Mouse (Mus musculus) left cerebral cortex, adult 18-20 months (tissue): ENCODE measurements around the gene Sertad3. TPM values are rescaled to one million over a fixed set of nuclear protein-coding genes. Genes with fewer than 3 reads are reported as not detected.
"Not testable (repeated sequence)": the region's sequence is repeated elsewhere in the genome, so short reads cannot be mapped to it uniquely, and the experiment has no call there.

Experiments used
- DNase-seq, 2 experiments: peaks; one replicate each; pipeline ENCODE4 v3.0.0; 2021 to 2022; ENCODE audit warnings: low spot score in 2 of 2, mixed read lengths in 1 of 2
- total RNA-seq, 2 experiments: library from RNA; stranded (reverse); gene quantifications; 2 replicates each; pipeline ENCODE4 v1.2.3; 2021

Gene Sertad3
- total RNA-seq, 2 experiments from 2014 or later, result 3.5 to 3.9 TPM

DNA sequence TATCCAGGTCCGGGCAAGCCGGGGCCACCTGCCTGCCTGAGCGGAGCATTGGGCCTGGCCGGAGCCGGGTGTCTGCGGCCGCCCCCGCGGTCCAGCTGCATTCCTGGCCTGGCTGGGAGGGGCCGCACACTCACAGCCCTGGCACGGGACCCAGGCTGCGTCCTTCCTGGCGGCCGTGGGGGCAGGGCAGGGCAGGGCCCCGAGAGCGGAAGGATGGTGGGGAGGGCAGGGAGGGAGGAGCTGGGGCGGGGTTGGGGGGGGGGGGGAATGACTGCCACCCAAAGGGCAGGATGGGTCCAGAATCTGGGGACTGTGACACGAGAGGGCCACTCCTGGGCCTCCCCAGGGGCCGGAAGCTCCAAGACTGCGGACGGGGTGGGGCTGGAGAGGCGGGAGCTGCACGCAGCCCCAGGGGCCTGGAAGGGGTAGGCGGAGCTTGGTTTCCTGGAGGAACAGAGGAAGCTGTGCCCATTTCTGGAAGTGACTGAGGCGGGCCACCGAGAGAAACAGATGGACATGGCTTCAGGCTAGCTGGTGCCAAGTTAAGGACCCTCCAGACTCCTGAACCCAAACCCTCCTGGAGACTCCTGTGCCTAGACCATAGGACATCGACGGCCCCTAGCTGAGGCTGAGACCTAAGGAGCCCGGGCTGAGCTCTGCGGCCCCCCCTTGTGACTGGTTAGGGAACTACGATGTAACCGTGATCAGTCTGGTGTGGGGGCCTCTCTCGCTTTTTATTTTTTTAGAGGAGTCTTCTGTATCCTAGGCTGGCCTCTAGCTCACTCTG, 17.2 kb downstream of the Sertad3 start:
- peak; percentile 79 to 83 for DNase-seq

DNA sequence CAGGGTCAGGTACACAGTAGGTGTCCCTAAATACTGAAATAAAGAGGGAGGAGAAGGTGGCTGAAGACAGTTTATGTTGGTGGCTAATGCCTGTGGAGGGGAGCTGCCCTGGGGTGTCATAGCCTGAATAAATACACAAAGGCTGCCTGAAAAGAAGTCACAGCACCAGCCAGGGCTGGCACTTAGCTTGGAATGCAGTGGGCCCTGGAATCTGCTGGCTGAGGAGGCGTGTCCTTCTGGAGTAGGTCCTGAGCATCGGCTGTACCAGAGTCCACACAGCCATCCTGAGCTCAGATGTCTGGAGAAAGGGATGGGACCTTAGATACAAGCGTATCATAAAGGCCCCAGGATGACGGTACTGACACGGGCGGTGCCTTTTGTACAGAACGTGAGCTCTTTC, 18.3 kb downstream of the Sertad3 start:
- no peak for DNase-seq

DNA sequence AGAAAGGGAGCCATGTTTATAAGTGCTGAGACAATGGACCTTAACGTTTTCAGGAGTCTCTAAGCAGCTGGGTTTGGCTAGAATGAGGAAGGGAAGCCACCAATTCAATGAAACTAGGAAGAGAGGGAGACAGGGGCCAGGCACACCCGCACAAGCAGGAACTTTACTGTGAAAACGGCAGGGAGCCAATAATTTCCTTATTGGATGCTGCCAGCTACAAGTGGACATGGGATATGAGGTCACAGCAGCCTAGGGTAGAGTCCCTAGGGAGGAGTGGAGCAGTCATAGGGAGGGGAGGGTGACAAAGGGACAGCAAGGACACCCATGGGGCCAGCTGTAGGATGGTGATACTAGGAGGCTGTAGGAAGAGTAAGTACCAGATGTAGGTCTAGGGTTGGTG, 19.5 kb downstream of the Sertad3 start:
- DNase-seq, result no peak

DNA sequence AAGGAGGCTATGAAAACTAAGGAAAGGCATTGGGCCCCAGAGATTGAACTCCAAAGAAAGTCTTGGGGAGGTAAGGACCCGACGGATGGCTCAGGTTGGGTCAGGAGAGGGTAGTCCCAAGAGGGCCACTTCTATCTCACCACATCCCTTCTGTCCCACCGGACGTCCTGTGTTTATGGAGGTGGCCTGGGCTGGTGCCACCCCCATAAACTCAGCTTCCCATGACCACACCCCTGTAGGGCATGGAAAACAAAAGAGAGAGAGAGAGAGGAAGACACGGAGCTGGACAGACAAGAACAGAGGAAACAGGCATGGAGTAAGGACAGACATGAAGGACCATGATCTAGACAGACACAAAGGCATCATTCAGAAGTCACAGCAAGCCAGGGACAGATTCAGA, 19.9 kb downstream of the Sertad3 start:
- DNase-seq, result no peak

DNA sequence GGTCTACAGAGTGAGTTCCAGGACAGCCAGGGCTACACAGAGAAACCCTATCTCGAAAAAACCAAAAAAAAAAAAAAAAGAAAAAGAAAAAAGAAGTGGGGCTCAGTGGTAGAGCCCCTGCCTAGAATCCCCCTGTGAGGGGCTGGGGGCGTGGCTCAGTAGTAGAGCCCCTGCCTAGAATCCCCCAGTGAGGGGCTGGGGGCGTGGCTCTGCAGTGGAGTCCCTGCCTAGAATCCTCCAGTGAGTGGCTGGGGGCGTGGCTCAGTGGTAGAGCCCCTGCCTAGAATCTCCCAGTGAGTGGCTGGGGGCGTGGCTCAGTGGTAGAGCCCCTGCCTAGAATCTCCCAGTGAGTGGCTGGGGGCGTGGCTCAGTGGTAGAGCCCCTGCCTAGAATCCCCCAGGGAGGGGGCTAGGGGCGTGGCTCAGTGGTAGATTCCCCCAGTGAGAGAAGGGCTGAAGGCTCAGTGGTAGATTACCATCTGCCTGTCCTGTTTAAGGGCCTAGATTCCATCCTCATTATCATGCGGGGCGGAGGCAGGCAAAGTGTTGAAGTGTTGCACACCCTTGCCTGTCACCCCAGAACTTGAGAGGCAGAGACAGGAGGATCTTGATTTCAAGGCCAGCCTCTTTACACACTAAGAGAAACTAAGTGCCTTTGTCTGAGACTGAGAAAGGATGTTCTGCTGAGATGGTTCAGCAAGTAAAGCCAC, 21.2 kb downstream of the Sertad3 start:
- not testable (repeated sequence) for DNase-seq

DNA sequence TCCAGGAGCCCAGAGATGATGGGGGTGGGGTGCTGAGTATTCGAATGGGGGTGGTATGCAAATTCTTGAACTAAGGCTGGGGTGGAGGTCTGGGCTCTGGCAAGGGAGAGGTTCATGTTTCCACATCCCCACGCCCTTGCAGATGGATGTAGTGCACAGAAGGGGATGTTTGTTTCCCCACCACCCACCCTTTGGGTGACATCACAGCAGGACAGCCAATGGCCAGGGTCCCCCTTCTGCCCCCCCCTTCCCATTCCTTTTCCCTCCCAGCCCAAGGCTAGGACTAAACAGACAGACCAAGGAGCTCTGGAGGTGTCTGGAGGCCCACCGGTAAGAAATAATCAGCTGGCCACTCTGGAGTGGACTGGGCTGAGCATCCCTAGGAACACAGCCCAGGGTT, 25.5 kb downstream of the Sertad3 start, which contains the start of gene Prx:
Gene Prx, plus strand, starts transcription at position 289 of the 400 bp plus-strand sequence.
- no peak for DNase-seq

DNA sequence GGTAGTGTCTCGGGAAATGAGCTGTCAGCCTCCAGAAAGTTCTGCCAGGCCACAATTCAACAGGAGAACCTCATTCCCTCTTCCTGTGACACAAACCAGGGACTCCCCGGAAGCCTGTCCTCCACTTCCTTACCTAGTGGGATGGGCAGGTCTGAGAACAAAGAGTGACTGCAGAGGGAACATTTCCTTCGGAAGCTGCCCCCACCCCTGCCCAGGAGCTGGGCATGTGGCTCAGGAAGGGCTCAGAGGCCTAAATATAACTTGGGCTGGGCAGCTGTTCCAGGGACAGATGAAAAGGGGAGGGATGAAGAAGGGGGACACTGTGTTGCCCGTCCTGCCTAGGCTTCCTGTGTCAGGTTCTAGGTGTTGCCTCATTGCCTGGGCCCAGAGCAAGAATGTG, 28.1 kb downstream of the Sertad3 start:
- no peak for DNase-seq

DNA sequence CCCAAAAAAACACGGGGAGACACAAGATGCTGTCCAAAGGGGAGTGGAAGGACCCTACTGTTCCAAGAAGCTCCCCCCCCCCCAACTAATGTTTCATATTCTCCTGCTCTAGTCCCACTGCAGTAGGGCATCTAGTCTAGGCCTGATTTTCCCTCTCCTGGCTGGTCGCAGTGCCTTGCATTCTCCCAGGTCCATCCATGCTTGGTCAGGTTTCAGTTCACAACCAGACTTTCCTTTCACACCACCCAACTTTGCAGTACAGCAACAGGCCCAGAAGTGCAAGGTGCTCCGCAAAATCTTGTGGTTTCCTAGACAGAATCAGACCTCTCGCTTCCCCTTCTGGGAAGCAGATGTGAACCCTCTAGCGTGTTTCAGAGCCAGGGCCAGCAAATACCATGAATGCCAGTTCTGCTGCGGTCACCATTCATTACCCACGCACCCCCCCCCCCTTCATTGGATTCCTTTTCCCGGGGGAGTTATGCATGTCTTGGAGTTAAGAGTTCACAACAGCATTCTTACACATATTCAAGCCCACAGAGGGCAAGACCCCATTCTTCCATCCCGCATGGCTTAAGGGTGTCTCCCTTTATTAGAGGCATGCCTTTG, 33.3 kb downstream of the Sertad3 start:
- DNase-seq, result no peak

DNA sequence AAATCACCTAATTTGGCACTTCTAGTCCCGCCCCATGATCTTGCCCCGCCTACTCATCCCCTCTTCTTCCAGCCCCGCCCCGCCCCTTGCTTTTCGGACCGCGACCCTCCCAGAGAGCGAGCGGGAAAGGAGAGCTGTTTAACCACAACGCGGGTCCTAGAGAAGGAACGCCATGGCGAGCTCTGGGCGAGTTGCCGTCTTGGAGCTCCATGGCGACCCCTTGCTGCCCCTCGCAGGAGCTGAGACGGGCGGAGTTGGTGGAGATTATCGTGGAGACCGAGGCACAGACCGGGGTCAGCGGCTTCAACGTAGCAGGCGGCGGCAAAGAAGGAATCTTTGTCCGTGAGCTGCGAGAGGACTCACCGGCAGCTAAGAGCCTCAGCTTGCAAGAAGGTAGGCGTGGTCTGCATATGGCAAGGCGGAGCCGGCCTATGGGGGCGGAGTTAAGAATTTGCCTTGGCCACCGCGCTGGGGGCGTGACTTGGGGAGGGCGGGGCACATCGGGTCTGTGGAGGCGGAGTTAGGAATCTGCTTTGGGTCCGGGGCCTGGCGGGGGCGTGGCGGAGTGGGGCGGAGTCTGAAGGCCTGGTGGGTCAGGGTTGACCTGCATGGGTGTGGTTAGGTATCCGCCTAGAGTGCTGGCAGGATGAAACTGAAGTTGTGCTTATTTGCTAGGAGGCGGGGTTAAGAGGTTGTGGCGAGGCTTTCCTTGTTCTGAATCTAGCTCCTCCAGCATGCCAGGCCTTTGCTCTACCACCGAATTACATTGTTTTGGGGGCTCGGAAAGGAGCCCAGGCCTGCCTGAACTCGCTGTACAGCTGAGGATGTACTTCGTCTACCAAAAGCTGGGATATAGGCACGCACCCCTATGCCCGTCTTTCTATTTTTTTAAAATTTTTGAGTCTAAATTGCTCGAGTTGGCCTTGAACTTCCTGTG, 34.4 kb downstream of the Sertad3 start:
- DNase-seq, result peak; percentile 88 to 90

DNA sequence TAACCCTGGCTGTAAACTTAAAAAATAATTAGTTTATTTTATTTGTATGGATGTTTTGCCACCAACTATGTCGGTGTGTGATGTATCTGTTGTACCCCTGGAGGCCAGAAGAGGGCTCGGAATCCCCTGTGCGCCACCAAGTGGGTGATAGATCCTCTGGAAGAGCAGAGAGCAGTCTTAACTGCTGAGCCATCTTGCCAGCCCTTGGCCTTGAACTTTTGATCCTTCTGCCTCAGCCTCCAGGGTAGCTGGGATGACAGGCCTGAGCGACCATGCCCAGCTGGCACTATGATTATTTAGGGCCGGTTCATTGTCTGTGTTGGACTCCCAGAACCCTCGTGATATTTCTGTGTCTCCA, 35.1 kb downstream of the Sertad3 start:
- no peak for DNase-seq

DNA sequence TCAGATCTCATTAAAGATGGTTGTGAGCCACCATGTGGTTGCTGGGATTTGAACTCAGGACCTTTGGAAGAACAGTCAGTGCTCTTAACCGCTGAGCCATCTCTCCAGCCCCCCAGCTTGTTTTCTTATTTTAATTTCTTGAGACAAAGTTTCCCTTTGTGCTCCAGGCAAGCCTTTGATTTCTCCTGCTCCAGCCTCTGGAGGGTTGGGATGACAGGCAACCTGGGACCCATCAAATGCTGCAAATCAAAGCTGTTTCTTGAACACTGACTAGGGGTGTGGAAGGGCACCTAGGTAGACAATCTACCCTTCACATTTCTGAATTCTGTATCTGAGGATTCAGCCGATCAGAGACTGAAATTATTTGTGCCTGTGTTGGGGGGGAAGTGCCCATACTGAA, 37.2 kb downstream of the Sertad3 start:
- DNase-seq, result no peak

DNA sequence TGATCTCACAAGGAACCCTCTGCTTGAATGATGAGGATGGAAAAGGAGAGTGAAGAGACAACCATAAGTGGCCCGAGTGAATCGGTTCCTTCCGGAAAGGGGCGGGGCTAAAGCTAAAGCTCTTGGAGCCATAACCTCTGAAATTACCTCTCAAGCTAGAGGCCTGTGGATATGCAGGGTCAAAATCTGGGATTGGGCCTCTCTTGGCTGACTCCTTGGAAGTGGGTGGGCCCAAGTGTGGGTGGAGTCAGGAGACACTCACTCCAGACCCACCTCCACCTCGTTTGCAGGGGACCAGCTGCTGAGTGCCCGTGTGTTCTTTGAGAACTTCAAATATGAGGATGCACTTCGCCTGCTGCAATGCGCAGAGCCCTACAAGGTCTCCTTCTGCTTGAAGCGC, 41.4 kb downstream of the Sertad3 start:
- no peak for DNase-seq

DNA sequence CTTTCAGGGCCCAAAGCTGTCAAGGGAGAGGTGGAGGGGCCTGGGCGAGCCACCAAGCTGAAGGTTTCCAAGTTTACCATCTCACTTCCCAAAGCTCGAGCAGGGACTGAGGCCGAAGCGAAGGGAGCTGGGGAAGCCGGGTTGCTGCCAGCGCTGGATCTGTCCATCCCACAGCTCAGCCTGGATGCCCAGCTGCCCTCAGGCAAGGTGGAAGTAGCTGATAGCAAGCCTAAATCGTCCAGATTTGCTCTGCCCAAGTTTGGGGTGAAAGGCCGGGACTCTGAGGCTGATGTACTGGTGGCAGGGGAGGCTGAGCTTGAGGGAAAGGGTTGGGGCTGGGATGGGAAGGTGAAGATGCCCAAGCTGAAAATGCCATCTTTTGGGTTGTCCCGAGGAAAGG, 44.7 kb downstream of the Sertad3 start:
- DNase-seq, result no peak

DNA sequence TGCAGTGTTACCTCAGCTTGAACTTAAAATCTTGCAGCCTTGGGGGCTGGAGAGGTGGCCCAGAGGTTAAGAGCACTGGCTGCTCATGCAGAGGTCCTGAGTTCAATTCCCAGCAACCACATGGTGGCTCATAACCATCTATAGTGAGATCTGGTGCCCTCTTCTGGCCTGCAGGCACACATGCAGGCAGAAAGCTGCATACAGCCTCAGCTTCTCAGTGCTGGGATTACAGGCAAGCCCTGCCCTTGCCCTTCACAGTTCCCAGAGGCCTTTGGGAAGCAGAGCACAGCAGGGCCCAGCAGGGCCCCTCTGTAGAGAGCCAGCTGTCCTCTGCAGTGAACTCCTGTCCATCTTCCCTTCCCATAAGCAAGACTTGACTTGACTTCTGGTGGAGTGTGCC, 46.5 kb downstream of the Sertad3 start:
- DNase-seq, result no peak

DNA sequence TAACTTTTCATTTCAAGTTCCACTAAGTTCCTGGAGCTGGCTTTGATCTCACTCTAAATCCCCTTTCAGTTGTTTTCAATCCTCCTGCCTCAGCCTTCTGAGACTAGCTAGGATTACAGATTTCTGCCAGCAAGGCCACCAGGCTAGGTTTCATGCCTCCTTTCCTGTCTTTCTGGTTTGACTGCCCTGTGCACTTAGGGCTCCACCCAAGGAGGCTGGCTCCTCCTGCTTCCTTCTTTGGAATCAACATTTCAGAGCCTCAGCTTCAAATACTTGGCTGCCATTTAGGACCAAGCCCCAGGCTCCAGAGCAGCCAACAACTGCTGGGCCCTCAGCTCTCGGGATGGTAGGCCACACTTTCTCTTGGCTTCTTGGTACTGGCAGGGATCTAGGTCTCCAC, 47.0 kb downstream of the Sertad3 start:
- no peak for DNase-seq

DNA sequence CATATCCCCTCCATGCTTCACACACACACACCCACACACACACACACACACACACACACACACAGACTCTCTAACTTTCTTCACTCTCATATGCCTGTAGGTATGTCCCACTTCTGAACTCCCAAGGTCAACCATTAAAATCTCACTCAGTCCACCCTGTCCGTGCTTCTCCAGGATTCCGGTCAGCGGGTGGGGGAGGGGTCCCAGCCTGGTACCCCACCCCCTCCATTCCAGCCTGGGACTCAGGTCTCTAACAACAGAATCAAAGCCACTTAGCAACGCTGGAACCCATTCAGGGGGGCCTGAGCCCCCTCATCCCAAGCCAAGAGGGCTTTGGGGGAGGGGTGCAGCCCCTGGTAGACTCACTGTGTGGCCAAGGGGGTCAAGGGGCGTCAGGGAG, 49.4 kb downstream of the Sertad3 start, which contains the start of gene Hipk4:
Gene Hipk4, plus strand, starts transcription at position 301 of the 400 bp plus-strand sequence.
- no peak for DNase-seq

DNA sequence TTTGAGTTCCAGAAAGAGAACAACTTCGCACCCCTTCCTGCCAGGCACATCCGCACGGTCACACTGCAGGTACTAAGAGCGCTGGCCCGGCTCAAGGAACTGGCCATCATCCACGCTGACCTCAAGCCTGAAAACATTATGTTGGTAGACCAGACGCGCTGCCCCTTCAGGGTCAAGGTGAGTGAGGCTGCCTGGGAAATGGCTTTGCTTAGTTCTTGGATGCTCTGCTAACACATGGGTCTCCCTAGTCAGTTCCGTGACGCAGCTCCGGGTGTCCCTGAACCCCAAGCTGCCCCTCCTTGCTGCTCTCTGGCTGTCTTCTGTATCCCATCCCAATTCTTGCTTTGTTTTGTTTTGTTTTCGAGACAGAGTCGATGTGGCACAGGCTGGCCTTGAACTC, 50.2 kb downstream of the Sertad3 start:
- no peak for DNase-seq

DNA sequence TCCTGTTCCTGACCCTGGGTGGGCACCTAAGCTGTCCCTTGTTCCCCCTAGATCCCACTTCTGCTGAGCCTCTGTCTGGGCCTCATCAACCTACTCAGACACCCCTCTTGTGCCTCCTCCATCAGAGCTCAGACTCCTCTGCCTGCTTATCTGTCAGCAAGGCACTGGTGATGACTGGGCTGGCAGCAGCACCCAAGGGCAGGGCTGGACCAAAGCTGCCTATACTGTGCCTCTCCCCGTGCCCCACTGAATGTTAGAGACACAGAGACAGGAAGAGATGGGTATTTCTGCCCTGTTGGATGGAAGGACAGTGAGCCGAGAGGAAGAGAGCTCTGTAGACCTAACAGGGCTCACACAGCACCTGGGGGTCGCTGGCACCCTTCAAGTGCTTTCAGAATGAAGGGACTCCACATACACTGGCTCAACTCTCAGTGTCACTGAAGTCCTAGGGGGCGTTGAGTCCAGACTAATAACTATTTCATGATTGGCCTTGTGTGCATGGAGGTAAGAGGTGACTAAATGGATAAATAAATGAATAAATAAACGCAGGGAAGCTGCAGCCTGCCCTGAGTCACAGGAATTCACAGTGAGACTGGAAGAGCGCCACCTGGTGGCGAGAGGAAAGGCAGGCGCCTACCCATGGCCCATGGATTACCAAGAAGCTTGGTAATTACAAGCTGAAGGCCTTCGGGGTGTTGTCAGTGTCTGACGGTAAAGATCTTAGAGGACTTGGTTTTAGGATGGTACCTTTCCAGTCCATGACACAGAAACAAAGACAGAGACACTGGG, 52.7 kb downstream of the Sertad3 start:
- peak; percentile 81 to 83 for DNase-seq
